In the genomic region with DNA sequence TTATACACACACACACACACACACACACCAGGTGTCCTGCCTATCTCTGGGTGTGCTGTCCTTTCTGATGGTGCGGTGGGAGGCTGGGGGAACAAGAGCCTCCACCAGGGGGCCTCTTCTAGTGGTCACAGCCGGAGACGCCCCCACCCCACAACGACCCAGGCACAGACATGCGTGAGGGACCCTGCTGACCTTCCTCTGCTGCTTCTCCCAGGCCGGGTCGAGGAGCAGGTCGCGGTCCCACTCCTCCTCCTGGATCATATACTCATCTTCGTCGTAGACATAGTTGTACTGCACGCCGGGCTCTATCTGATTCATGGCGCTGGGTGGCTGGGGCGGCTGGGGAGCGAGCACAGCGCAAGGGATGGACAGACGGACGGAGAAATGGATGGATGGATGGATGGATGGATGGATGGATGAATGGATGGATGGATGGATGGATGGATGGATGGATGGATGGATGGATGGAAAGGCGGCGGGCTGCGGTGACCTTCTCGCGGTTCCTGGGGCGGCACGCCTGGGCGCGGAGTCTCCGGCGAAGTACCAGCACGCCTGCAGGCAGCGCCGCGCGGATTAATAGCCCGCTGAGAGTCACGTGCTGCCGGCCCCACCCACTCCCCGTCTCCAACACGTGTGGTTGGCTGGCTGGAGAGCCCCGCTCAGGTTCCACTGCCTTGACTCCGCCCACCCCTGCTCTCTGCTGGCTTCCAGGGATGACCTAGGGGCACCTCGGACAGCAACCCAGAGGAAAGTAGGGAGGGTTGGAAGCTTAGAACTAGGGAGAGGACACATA, we compare ENCODE assay signal across 8 mouse cellular contexts. TPM values are rescaled to one million over a fixed set of nuclear protein-coding genes. Genes with fewer than 3 reads are reported as not detected.
DNase-seq lines count a peak whose midpoint lies in the region; ATAC-seq lines count a peak whose summit lies in the region.

Gene Actn2 (minus strand): TSS at position 578 of the 793 bp plus-strand sequence.

- intact Hi-C loops in left cerebral cortex, postnatal 14 days (cut with DNase I), result no loop called here

- peak; percentile 97 for ATAC-seq in intestine, embryonic 14.5 days (replicated peaks; ENCODE audit: low FRiP score, low TSS enrichment, low read depth)
- ATAC-seq in megakaryocyte progenitor cell, adult 5-6 weeks (replicated peaks; ENCODE audit: poor library complexity), result peak; percentile 97

- DNase-seq in adrenal gland, postnatal 14 days, result peak; percentile 91
- peak; percentile 88 for DNase-seq in embryo, embryonic 9.5 days (ENCODE audit: extremely low spot score)
- peak; percentile 12 for DNase-seq in gonadal fat pad, adult 2 months (ENCODE audit: low read depth)
- peak; percentile 84 for DNase-seq in intestine, embryonic 14.5 days (ENCODE audit: low spot score)
- peak; percentile 73 to 80 for DNase-seq in left cerebral cortex, postnatal 14 days (ENCODE audit: low spot score in 2 of 2)
- DNase-seq in right cerebral cortex, postnatal 14 days, result peak; percentile 78
- peak; percentile 76 for DNase-seq in urinary bladder, postnatal 14 days (ENCODE audit: low spot score)

- no peaks in the 10 kb centered on the region for H3K9me3 ChIP-seq in intestine, embryonic 14.5 days (ENCODE audit: control insufficient read depth, low read length)

- no peaks in the 10 kb centered on the region for H3K27me3 ChIP-seq in intestine, embryonic 14.5 days (replicated peaks; ENCODE audit: control insufficient read depth, insufficient read depth, low read length)

- no peak within 1 kb of the TSS for H3K27ac ChIP-seq in intestine, embryonic 14.5 days (ENCODE audit: low read depth)

- peak within 1 kb of the TSS; percentile 64 for H3K4me2 ChIP-seq in intestine, embryonic 14.5 days (ENCODE audit: low read length)

- peaks cover 6% of the 10 kb centered on the region; the same call in 1 of the 2 replicates for H3K4me1 ChIP-seq in intestine, embryonic 14.5 days (replicated peaks; ENCODE audit: control insufficient read depth, insufficient read depth, low read length)

- peak within 1 kb of the TSS; percentile 36 for H3K4me3 ChIP-seq in intestine, embryonic 14.5 days (ENCODE audit: low read depth, low read length)

- peak within 1 kb of the TSS; percentile 41 for H3K9ac ChIP-seq in intestine, embryonic 14.5 days (ENCODE audit: low read length)

- WGBS in intestine, embryonic 14.5 days, result 1% methylated on average over 43 of the region's 43 CpGs

- H3K36me3 ChIP-seq in intestine, embryonic 14.5 days (ENCODE audit: control insufficient read depth, insufficient read depth, low read length), result no peaks in the 10 kb centered on the region

RNA-seq across cellular contexts. Expression of gene Actn2, which starts in this region (rescaled TPM):
- 8.2 and 8.3 TPM in 2 replicates for total RNA-seq in adrenal gland, postnatal 14 days (2021)
- polyA plus RNA-seq in gonadal fat pad, adult 2 months (2012; rRNA removed), result 0.62 and 1.5 TPM in 2 replicates
- 0.34 and 0.39 TPM in 2 replicates for polyA plus RNA-seq in intestine, embryonic 14.5 days (2014; fragmentation: Nextera tagmentation; extraction: Ambion mirVana)
- total RNA-seq in left cerebral cortex, postnatal 14 days (2021), result 10 to 100 TPM; 19.0 to 21.3 TPM
- 0.10 and 0.20 TPM in 2 replicates for total RNA-seq in megakaryocyte progenitor cell, adult 5-6 weeks (2015)
- not detected in 2 replicates for total RNA-seq in megakaryocyte progenitor cell, adult 5-6 weeks (2017)

Comparison
In these comparisons a context has a peak if more than half of its experiments do, and no peak if none do; other contexts are left out.
1. Peak in DNase-seq, ATAC-seq, H3K4me3 ChIP-seq, H3K9ac ChIP-seq and H3K4me2 ChIP-seq in intestine, embryonic 14.5 days; RNA of the gene not detected or under 1 TPM.
2. Peak in ATAC-seq in megakaryocyte progenitor cell, adult 5-6 weeks; RNA of the gene not detected or under 1 TPM.
3. DNase-seq: peak in every context shown above with its lines; median percentile 91 in adrenal gland, postnatal 14 days; 88 in embryo, embryonic 9.5 days; 84 in intestine, embryonic 14.5 days; 78 in right cerebral cortex, postnatal 14 days; 76 in left cerebral cortex, postnatal 14 days; 76 in urinary bladder, postnatal 14 days; 12 in gonadal fat pad, adult 2 months.